Mouse (Mus musculus) activated CD4-positive, CD25-positive, alpha-beta regulatory T cell, adult 4 months (primary cell): Measurements from ENCODE around the gene Asap2. TPM values are rescaled to one million over a fixed set of nuclear protein-coding genes. Genes with fewer than 3 reads are reported as not detected.

Experiments used
- ATAC-seq: one replicate; pipeline ENCODE4 v1.8.0; 2017
- polyA plus RNA-seq, 2 experiments: library from polyadenylated mRNA; unstranded; fragments of 100-300 nt; shearing (Covaris generic); gene quantifications; one replicate each; pipeline ENCODE4 v1.2.1; 2017

Asap2 gene
- polyA plus RNA-seq, 2 experiments from 2014 or later: 1.1 TPM

DNA sequence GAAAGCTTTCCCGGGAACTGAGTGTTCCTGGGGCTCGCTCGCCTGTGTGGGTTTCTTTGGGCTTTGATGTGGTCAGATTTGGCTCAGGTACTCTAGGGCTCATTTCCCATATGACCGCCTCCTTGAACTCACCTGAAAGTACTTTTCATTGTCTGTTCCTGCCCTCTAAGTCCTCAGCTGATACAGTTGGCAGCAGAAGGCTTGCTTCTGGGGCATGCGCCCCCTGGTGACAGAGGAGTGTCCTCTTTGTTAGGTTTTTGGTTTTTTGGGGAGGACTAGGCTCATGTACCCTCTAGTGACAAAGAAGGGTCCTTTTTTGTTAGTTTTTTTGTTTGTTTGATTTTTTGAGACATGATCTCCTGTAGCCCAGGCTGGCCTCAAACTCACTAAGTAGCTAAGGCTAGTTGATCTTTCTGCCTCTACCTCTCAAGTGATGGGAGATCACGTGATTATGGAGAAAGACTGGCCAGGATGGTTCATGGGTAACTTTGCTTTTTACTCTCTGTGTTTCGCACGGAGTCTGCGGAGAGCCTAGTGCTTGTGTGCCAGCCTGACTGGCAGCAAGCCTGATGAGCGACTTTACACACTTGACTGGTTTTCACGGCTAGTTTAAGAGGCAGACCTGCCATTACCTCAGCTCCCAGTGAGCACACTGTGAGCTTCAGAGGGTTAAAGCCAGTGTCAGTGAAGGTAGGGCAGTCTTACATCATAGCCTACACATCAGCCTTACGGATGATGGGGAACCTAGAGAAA is 328.1 kb downstream of the Asap2 start:
- peak; percentile 56 for ATAC-seq
